Mouse (Mus musculus) hindbrain, postnatal 0 days (tissue): Measurements from ENCODE around the gene Pabpn1. TPM values are rescaled to one million over a fixed set of nuclear protein-coding genes. Genes with fewer than 3 reads are reported as not detected.

ENCODE experiments used
- ATAC-seq: fragments of 200-750 bp; cut with Nextera tagmentation; 2 replicates; pipeline ENCODE4 v1.8.0; 2017; ENCODE audit warnings: mild to moderate bottlenecking, moderate TSS enrichment, moderate library complexity
- DNase-seq: peaks from one replicate; pipeline ENCODE4 v3.0.0-alpha.2; 2015; ENCODE audit warnings: low spot score
- H3K27ac ChIP-seq: fragments of 300-500 bp; sonication (generic); 2 replicates; pipeline ENCODE4 v1.5.1; 2014; ENCODE audit warnings: mild to moderate bottlenecking
- H3K27me3 ChIP-seq: fragments of 300-500 bp; sonication (generic); 2 replicates; pipeline ENCODE4 v1.6.1; 2014; ENCODE audit warnings: low read length, mixed read lengths; ENCODE audit not compliant: insufficient read depth
- H3K36me3 ChIP-seq: fragments of 300-500 bp; sonication (generic); 2 replicates; pipeline ENCODE4 v1.6.1; 2014; ENCODE audit warnings: low read length, mixed read lengths; ENCODE audit not compliant: insufficient read depth
- H3K4me1 ChIP-seq: fragments of 300-500 bp; sonication (generic); 2 replicates; pipeline ENCODE4 v1.6.1; 2014; ENCODE audit warnings: antibody characterized with exemption, low read length, mixed read lengths; ENCODE audit not compliant: insufficient read depth
- H3K4me2 ChIP-seq: fragments of 300-500 bp; sonication (generic); 2 replicates; pipeline ENCODE4 v1.6.1; 2014; ENCODE audit warnings: low read depth, mild to moderate bottlenecking, low read length, moderate library complexity, mixed read lengths
- H3K4me3 ChIP-seq: fragments of 300-500 bp; sonication (generic); 2 replicates; pipeline ENCODE4 v1.5.1; 2014; ENCODE audit warnings: low read length
- H3K9ac ChIP-seq: fragments of 300-500 bp; sonication (generic); replicated peaks from 2 replicates; pipeline ENCODE4 v1.6.1; 2014; ENCODE audit warnings: mild to moderate bottlenecking, low read length, moderate library complexity, mixed read lengths
- H3K9me3 ChIP-seq: fragments of 300-500 bp; sonication (generic); 2 replicates; pipeline ENCODE4 v1.6.1; 2016; ENCODE audit warnings: low read length, mixed read lengths
- CTCF ChIP-seq: IDR thresholded peaks from 2 replicates; pipeline ENCODE4 v1.5.1; 2016; ENCODE audit warnings: antibody characterized with exemption, control low read depth, low read depth
- WGBS: fragments of 180-500 bp; shearing (Covaris S2); extraction: QIAGEN DNeasy Blood & Tissue Kit; methylation state at CpG from one replicate; pipeline ENCODE4 v1.1.7; 2014; 5-methylcytosine and 5-hydroxymethylcytosine counted together
- polyA plus RNA-seq: library from polyadenylated mRNA; unstranded; fragments of >200 nt; fragmentation: Nextera tagmentation; extraction: Ambion mirVana; gene quantifications from 2 replicates; pipeline ENCODE4 v1.2.1, GENCODE M21; 2015
- total RNA-seq: library from RNA; depleted of rRNA; stranded (reverse); fragments of >200 nt; gene quantifications from 2 replicates; pipeline ENCODE4 v1.2.3, GENCODE M21; 2014

Gene Pabpn1
- total and polyA plus RNA-seq, 2 experiments from 2014 or later, result 109 to 145 TPM

DNA sequence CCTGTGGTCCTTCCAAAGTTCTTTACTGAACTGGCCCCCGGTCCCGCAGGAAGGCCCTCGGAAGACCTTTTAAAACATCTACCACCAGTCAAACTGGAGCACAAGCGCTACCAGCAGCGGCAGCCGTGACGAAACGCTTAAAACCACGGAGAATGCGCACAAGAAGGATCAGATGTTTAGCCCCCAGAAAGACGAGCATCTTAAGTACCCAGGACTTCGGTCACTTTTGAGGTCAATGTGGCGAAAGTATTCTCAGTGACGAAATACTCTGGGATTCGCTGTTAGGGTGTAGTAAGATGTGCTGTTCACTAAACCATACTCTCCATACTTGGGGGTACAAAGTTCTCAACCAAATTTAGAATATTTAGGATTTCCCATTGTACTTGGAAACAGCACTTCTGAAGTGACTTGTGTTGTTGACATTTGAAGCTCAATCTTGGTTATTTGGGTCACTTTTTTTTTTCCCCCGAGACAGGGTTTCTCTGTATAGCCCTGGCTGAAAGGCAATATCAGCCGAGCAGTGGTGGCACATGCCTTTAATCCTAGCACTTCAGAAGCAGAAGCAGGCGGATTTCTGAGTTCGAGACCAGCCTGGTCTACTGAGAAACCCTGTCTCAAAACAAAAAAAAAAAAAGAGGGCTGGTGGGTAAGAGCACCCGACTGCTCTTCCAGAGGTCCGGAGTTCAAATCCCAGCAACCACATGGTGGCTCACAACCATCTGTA, 27.8 kb upstream of the Pabpn1 start:
- ATAC-seq, result peak; percentile 22; the same call in 1 of the 2 replicates
- no peak for DNase-seq
- H3K4me1 ChIP-seq, result no peaks in the 10 kb centered on the region; the same call in 1 of the 2 replicates
- H3K4me3 ChIP-seq, result peak overlapping the region; percentile 99
- H3K36me3 ChIP-seq, result no peaks in the 10 kb centered on the region
- TF ChIP-seq CTCF, result no peak
- 18% methylated on average over 21 of the region's 21 CpGs for WGBS
- peak overlapping the region; percentile 74 for H3K4me2 ChIP-seq
- H3K9ac ChIP-seq, result peak overlapping the region; percentile 88
- no peaks in the 10 kb centered on the region for H3K9me3 ChIP-seq
- H3K27me3 ChIP-seq, result no peaks in the 10 kb centered on the region
- H3K27ac ChIP-seq, result peak overlapping the region; percentile 83

DNA sequence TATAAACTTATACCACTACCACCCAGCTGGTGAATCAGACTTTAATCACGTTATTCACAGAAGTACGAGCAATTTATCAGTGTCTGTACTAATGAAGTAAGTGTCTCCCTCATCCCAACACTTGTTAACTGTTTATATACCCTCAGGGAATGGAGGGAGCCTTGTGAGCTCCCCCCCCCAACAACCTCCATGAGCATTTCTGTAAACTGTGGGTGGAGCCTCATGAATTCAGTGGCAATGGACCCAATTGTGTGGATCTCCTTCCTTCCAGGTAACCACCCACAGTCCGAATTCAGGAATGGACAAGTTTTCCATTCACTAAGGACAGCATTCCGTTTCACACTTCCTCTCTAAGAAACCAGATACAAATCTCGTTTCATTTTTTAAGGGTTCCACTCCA, 26.7 kb upstream of the Pabpn1 start:
- Histone ChIP-seq H3K9ac (no peak overlapping the region), H3K36me3 (no peaks in the 10 kb centered on the region), H3K9me3 (no peaks in the 10 kb centered on the region), H3K4me2 (no peak overlapping the region), H3K4me1 (no peaks in the 10 kb centered on the region; the same call in 1 of the 2 replicates), H3K4me3 (no peak overlapping the region), H3K27me3 (no peaks in the 10 kb centered on the region), H3K27ac (no peak overlapping the region)
- whole genome bisulfite sequencing, result 82% methylated on average over 5 of the region's 5 CpGs
- no peak for TF ChIP-seq CTCF
- ATAC-seq (no peak), DNase-seq (no peak)

DNA sequence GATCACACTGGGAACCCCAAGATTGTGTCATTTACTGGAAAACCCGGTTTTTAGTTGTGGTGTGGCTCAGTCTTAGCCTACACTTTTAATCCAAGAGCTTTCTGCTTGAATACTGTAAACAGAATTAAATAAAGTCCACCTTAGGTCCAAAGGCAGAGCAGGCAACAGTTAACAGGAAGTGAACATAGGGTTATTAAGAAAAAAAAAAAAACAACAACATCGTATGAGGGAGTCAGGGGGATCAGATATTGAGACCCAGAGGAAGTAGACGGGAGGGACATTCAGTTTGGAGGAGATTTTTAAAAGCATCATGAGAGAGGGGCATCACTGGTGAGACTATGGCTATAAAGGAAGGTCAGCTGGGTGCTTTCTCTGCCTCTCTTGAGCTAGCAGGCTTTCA, 26.0 kb upstream of the Pabpn1 start:
- no peak for TF ChIP-seq CTCF
- DNase-seq, result no peak
- Histone ChIP-seq H3K4me3 (no peak overlapping the region), H3K9me3 (no peaks in the 10 kb centered on the region), H3K9ac (no peak overlapping the region), H3K36me3 (no peaks in the 10 kb centered on the region), H3K27ac (no peak overlapping the region), H3K4me1 (no peaks in the 10 kb centered on the region; the same call in 1 of the 2 replicates), H3K27me3 (no peaks in the 10 kb centered on the region), H3K4me2 (no peak overlapping the region)
- ATAC-seq, result no peak
- WGBS, result 72% methylated on average over 3 of the region's 3 CpGs

DNA sequence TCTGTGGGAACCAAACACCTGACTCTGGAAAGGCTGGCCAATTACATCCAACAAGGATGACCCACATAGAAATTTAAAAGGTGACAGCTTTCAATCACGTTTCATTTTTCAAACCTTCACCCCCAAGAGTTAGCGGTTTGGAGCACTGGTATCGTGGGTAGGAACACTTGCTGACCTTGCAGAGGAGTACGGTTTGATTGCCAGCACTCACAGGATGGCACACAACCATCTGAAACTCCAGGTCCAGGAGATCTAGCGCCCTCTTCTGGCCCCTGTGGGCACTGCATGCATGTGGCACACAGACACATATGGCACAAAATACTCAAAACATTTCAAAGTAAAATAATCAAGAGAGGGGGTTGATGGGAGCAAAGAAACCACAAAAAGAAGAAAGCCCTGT, 25.4 kb upstream of the Pabpn1 start:
- H3K27me3 ChIP-seq, result no peaks in the 10 kb centered on the region
- no peaks in the 10 kb centered on the region; the same call in 1 of the 2 replicates for H3K4me1 ChIP-seq
- TF ChIP-seq CTCF, result peak; percentile 54
- H3K4me3 ChIP-seq, result no peak overlapping the region
- H3K36me3 ChIP-seq, result no peaks in the 10 kb centered on the region
- no peak overlapping the region for H3K27ac ChIP-seq
- H3K9me3 ChIP-seq, result no peaks in the 10 kb centered on the region
- DNase-seq (no peak), ATAC-seq (no peak)
- no peak overlapping the region for H3K9ac ChIP-seq
- no peak overlapping the region for H3K4me2 ChIP-seq
- WGBS, result 65% methylated on average over 5 of the region's 5 CpGs

DNA sequence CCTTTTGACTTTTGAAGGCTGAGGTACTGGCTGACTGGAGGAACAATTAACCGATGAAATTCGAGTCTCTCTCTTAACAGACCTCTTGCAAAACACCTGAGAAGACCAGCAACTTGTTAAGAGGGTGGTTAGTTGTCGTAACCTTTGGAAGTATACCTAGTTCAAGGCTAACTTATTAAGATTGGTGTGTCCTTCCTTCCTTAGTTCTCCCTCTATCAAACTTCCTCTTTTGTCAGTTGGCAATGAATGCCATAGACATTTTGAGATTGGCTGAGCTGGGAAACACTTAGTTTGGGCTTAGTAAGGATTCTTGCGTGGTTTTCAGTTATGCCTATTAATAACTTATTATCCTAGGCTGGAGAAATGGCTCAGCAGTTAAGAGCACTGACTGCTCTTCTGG, 24.3 kb upstream of the Pabpn1 start:
- 87% methylated on average over 4 of the region's 4 CpGs for WGBS
- ATAC-seq, result no peak

DNA sequence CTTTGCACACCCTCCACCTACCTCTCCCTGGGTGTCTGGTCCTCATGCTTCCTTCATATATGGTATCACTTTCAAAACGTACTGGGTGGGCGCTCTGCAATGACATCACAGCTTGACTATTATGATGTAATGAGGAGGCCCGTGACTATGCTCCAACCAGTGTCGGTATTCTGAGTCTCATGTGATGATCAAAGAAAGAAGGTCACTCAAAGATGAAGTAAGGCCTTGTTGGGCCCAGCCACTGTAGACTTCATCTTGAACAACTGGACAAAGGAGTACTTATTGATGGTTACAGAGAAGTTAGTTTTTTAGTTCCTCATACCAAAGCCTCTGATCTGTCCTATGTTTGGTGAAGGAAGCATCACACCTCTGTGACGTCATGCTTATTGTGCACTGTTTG, 21.4 kb upstream of the Pabpn1 start, which contains the start of gene Homez:
Gene Homez (minus strand): TSS at position 101 of the 400 bp plus-strand sequence.
- ATAC-seq (no peak), DNase-seq (no peak)
- Histone ChIP-seq H3K36me3 (no peaks in the 10 kb centered on the region), H3K9me3 (no peaks in the 10 kb centered on the region), H3K4me1 (no peaks in the 10 kb centered on the region; the same call in 1 of the 2 replicates), H3K27ac (no peak within 1 kb of the TSS), H3K4me3 (no peak within 1 kb of the TSS), H3K9ac (no peak within 1 kb of the TSS), H3K27me3 (no peaks in the 10 kb centered on the region), H3K4me2 (no peak within 1 kb of the TSS)
- WGBS, result 89% methylated on average over 5 of the region's 5 CpGs
- TF ChIP-seq CTCF, result no peak

More for the DNA sequence above, 24.3 kb upstream of the Pabpn1 start:
- no peak overlapping the region for H3K4me2 ChIP-seq
- no peaks in the 10 kb centered on the region for H3K9me3 ChIP-seq
- H3K36me3 ChIP-seq, result no peaks in the 10 kb centered on the region
- no peak for TF ChIP-seq CTCF
- DNase-seq, result no peak
- no peaks in the 10 kb centered on the region for H3K27me3 ChIP-seq
- no peaks in the 10 kb centered on the region; the same call in 1 of the 2 replicates for H3K4me1 ChIP-seq
- H3K27ac ChIP-seq, result no peak overlapping the region
- H3K4me3 ChIP-seq, result no peak overlapping the region
- no peak overlapping the region for H3K9ac ChIP-seq

DNA sequence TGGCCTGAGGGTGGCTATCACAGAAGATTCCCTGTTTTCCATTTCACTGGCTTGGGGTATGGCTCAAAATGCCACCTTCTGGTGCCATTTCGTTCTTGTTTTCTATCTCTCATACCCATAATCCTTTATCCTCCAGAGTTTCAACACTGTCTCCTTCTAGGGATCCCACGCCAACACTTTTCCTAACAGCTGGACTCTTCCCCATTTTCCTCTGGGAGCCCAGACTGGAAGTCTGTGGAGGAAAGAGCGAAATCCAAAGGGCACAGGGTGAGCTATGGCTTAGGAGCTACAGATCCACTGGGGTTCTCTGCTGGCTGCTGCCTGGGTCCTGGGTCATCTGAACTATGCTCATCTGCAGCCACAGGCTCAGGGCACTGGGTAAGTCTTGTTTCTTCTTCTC, 18.1 kb upstream of the Pabpn1 start:
- ATAC-seq (no peak), DNase-seq (no peak)
- no peaks in the 10 kb centered on the region for H3K9me3 ChIP-seq
- no peak for TF ChIP-seq CTCF
- no peaks in the 10 kb centered on the region for H3K27me3 ChIP-seq
- H3K36me3 ChIP-seq, result no peaks in the 10 kb centered on the region
- no peak overlapping the region for H3K9ac ChIP-seq
- 88% methylated on average over 3 of the region's 3 CpGs for WGBS
- no peak overlapping the region for H3K4me2 ChIP-seq
- H3K4me1 ChIP-seq, result no peaks in the 10 kb centered on the region; the same call in 1 of the 2 replicates
- H3K4me3 ChIP-seq, result no peak overlapping the region
- no peak overlapping the region for H3K27ac ChIP-seq
